Mouse (Mus musculus) CD4-positive helper T cell, adult 2 months (primary cell): Measurements from ENCODE around the gene Fancm.
A peak's percentile ranks its signal among the peaks of the same experiment; 100 is the strongest.
"Not testable (repeated sequence)": the region's sequence is repeated elsewhere in the genome, so short reads cannot be mapped to it uniquely, and the experiment has no call there.

Source experiments
- DNase-seq: peaks from one replicate; pipeline ENCODE4 v3.0.0-alpha.2; 2012; ENCODE audit warnings: low read depth, missing footprints, low spot score

Gene Fancm

DNA sequence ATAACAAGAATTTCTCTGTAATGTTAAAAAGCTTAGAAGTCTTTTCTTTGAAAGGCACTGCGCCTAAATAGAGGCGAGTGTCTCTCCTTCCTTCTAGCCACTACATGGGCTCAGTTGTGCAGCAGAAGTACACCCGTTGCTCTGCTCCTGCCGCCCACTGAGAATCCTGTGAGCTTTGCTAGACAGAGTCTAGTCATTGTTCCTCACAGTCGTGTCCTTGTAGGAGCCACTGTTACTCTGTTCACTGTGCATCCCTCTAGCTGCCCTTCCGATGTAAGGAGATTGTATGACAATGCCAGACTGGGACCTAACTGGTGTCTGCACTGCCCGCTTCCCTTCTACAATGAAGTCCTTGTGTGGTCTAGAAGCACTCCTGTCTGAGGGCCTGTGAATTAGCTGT is 43.6 kb downstream of the Fancm start:
- DNase-seq: no peak

DNA sequence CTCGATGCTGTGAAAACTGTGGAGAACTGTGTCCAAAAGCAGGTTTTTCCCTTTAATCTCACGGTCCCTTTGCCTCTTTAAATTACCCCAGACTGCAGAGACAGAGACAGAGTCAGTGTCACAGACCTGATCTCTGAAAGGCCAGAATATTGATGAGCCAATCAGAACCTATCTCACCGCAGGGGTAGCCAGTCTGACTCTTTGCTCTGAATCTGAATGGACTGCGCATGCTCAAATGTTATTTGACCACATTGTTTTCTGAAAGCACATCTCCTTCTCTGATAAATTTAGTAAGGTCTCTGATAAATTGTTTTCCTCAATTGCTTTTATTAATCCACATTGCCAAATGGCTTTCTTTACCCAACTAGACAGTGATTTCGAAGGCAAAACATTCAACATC is 44.0 kb downstream of the Fancm start:
- no peak for DNase-seq

DNA sequence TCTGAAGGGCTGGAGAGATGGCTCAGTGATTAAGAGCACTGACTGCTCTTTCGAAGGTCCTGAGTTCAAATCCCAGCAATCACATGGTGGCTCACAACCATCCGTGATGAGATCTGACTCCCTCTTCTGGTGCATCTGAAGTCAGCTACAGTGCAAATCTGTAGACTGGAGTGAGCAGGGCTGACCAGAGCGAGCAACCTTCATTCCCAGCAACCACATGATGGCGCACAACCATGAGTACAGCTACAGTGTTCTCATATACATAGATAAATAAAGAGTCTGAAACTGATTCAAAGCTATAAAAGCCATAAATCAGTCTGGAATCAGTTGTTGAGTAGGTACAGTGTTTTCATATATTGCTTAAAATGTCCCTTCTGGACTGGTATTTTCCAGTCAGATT is 60.7 kb downstream of the Fancm start:
- DNase-seq: not testable (repeated sequence)

DNA sequence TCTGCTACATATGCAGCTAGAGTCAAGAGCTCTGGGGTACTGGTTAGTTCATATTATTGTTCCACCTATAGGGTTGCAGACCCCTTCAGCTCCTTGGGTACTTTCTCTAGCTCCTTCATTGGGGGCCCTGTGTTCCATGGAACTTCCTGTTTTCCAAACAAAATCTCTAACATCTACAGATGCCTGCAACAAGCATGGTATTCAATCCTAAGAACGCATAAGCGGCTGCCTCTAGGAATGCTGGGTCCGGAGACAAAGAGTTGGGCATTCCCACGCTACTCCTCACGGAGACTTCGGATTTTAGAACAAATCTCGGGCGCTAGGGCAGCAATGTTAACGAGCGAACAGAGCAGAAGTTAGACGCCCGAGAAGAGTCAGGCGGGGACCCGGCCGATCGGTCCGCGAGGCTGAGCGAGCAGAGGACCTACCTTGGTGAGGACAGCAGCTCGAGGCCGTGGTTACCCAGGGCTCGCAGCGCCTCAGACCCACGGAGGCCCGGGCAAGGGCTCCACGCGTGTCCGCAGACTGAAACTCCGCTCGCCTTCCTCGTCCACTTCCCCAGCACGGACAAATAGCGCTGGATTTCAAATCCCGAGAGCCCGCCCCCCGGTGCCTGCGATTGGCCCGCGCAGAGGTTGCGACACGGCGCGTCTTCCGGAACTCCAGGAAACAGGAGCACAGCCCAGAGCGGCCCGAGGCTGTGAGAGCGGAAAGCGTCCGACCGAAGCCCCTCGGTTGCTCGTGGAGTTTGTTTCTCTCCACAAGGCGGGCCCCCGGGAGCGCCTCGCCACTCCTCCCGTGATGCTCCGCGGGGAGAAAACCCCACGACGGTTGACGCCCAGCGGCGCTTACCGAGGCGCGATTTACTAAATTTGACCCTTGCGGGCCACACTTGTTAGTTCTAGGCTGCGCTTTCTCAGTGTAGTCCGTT is 96.9 kb downstream of the Fancm start, which contains the start of gene Mis18bp1:
Mis18bp1 (minus strand) TSS at position 584 of the 931 bp plus-strand sequence.
- DNase-seq: peak; percentile 98

DNA sequence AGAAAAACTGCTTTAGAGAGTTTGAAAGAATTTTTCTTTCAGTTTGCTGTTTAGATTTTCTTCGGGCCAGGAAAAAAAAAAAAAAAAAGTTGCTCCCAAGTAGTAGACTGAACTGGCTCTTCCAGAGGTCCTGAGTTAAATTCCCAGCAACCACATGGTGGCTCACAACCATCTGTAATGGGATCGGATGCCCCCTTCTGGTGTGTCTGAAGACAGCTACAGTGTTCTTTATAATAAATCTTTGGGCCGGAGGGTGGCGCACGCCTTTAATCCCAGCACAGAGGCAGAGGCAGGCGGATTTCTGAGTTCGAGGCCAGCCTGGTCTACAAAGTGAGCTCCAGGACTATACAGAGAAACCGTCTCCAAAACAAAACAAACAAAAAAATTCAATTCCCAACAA is 97.6 kb downstream of the Fancm start:
- DNase-seq: not testable (repeated sequence)

DNA sequence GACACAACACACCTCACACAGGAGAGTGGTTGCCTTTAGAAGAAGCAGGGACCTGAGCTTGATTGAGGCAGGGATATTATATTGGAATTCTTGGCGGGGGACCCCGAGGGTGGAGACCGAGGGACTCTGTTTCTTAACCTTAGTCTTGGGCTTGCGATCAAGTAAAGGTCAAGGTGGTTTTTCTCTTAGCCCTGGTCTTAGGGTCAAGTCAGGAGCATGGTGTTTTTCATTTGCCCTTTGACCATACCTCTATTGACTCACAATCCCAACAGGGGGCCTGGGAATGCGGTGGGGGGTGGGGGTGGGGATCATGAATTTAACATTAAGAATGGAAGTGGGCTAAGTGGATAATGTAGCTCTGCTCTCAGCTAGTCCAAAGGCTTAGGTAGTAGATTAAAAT is 98.3 kb downstream of the Fancm start:
- DNase-seq: no peak
